Mouse (Mus musculus): ENCODE results near the gene Cckbr.

- TF ChIP-seq ZC3H11A (IDR thresholded peaks at IDR 0.05; ENCODE audit: borderline replicate concordance, low read depth, low read length) (no peak), CHD2 (IDR thresholded peaks at IDR 0.05; ENCODE audit: low read depth, low read length) (no peak), MAFK (IDR thresholded peaks at IDR 0.05; ENCODE audit: insufficient read depth, low read depth, low read length) (no peak)
Observed at GRCm38 (mm10) chr7:105394606-105395005, 30.9 kb upstream of the Cckbr start.
